Mouse (Mus musculus): Measurements from ENCODE around the gene Gm12253.

Gm12253 gene

DNA sequence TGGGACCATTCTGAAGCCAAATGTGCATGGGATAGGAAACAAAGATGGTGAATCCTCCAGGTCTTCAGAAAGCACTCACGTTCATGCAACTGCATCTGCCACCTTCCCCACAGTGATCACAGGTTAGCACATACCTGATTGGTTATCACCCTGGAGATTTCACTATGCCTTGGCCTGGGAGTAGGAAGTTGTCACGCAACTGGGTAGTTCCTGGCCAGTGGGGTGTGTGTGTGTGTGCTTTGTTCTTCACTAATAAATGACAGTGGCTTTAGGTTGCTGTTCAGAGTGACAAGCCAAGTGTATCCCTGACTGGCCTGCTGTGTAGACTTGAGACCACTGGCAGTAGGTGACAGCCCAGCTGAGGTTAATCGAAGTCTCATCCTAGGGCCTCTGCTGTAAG, at the start of gene Gm12253:
TSS of gene Gm12253 (plus strand) at position 301 of the 400 bp plus-strand sequence.
- CTCF ChIA-PET: no interaction called here

DNA sequence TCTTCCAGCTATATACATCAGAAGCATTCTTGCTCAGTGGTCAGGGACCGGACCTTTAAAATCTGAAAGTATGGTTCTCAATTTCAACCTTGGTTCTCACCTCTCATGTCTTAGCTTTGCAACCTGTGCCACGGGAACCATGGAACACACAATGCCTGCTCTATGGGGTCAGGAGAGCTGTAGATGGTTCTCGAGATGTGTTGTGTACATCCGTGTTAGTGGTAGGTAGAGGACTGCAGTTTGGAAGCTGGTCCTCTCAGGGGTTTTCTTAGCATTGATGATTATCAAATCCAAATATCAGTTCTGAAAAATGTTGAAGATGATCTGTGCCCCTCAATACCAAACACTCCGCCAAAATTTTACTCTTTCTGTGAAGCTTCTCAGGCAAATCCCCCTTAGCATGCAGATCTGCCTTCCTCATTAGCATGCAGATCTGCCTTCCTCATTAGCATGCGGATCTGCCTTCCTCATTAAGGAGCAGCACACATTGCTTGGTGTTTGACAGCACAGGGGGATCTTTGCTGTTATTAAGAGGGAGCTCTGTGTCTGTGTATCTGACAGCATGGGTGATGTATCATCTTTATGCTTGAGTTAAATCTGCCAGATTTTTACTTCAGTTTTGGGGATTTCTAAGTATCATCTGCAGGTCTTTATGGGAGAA, 32.2 kb upstream of the Gm12253 start:
- CTCF ChIA-PET: no interaction called here

DNA sequence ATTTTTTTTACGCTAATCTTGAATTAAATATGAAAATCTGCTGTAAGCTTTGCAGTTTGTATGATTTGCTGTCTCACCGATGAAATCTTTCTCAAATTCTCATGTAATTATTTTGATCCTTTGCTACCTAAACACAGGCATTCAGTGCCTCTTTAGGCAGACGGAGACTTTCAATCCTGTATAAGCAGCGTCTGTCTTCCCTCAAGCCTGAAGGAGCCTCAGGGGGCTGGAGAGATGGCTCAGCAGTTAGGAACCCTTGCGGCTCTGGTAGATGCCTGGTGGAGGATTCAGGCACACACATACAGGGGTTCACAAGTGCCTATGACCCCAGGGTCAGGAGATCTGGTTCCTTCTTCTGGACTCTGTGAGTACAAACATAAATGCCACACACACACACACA, 31.7 kb upstream of the Gm12253 start:
- CTCF ChIA-PET: no interaction called here

DNA sequence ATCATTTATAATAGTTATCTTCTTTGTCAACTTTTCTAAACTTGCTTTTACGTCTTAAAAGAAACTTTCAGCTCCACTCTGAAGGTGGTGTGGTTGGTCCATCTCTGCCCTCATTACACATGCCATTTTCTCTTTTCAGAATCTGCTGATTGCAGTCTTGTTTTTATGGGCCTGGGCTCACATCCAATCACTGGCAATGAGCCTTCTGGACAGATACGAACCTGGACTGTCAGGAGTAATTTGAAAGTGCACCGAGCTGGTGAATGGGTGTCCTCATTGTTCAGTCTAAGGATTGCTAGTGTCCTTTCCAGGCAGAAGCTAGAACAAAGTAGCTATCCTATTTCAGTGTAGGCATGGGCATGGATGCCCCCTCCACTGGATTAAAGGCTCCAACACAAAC, 24.3 kb upstream of the Gm12253 start:
- CTCF ChIA-PET: no interaction called here

DNA sequence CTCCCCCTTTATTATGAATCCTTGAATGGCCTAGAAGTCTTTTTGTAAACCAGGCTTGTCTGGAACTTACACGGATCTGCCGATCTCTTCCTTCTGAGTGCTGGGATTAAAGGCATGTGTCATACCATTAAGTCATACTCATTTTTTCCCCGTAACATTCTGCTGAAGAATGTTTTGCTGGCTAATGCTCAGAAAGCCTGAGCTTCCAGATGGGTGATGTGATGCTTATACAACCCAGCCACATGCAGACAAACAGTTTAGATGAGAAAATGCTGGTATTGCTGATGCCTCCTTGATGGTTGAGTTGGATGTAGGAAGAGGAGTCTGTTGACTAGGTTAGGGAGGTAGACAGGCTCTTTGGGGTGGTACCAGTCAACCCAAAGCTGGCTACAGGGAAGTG, 14.0 kb upstream of the Gm12253 start:
- CTCF ChIA-PET: no interaction called here

DNA sequence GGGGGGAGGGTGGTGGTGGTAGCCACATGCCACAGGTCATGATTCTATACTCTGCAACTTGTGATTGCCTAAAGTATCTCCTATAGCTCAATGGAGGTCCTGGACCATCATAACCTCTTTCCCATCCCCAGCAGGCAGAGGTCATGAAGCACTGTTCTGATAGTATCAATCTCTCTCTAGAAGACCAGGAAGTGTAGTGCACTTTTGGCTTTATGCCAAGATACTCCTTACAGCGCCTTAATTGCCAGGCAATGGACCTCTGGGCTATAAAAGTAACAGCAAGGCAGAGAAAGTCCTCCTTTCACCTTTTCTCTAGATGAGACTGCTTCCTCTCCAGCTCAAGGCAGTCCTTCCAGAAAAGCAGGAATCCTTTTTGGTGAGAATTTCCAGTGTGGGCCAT, 11.5 kb upstream of the Gm12253 start, which contains the start of gene 1810065E05Rik:
TSS of gene 1810065E05Rik (plus strand) at position 297 of the 400 bp plus-strand sequence.
- CTCF ChIA-PET: no interaction called here

DNA sequence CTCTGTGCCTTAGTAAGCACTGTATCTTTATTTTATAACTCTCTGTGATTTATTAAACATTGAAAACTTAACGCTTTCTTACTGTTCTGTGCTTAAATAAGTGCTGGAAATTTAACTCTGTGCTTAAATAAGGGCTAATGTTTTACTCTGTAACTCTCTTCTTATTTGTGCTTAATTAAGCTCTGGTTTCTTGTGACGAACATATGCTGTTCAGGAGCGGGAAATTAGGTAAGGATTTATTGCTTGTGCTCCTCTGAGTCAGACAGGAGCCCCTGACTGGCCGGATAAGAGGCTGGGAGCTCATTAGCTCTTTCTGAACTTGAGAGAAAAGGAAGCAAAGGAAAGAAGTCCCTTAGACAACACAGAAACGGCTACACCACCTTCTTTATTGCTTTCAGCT, 5.5 kb downstream of the Gm12253 start:
- CTCF ChIA-PET: no interaction called here

DNA sequence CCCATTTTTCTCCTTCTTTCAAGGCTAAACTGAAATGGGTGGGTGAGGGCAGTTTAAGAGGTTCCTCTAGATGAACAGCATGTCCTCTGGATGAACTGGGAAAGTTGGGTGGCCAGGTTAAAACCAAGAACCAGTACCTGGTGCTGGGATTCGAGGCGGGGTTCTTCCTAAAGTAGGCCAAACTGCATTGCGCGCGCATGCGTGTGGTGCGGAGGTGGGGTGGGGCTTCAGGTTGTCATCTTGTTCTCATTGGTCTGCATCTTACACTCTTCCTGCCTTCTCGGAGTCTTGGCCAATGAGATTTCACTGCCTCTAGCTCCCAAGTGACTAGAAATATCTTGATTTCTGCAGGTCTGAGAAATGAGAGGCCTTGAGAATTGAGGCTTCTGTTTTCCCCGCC, 20.4 kb downstream of the Gm12253 start, which contains the start of gene Lypd9:
TSS of gene Lypd9 (minus strand) at position 165 of the 400 bp plus-strand sequence.
- CTCF ChIA-PET: no interaction called here

DNA sequence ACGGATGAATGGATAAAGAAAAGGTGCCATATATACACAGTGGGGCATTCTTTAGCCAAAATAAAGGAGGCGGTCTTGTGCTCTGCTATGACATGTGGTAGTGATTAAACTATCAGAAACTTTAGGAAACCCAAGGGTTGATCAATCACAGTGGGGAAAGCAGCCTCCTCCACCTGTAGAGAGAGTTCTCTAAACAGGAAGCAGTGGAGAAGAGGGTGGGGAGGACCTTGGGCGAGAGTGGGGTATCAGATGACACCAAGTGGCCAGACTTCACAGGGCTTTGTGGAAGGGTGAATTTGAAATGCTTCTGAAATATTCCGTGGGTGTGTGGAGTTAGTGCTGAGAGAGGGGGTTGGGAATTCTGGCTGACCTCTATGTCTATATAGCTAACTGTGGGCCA, 21.2 kb downstream of the Gm12253 start:
- CTCF ChIA-PET: no interaction called here

DNA sequence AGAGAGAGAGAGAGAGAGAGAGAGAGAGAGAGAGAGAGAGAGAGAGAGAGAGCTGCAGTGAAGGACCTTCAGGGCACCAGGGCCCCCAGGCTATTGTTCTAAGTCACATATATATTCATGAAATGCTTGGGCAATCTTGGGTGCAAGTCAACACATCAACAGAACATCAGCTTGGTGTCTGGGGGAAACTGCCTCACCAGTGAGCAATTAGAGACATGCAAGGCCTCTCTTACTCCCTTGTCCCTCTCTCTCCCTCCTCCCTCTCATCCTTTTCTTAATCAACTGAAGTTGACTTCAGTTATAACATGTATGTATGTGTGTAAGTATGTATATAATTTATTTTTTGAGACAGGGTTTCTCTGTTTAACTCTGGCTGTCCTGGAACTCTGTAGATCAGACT, 29.8 kb downstream of the Gm12253 start, which contains the start of gene Olfr30:
TSS of gene Olfr30 (minus strand) at position 101 of the 400 bp plus-strand sequence.
- CTCF ChIA-PET: no interaction called here

All from spleen, embryonic (tissue).